Mouse (Mus musculus): ENCODE results near the gene 5830473C10Rik. TPM values are rescaled to one million over a fixed set of nuclear protein-coding genes. Genes with fewer than 3 reads are reported as not detected.

The 5830473C10Rik gene
- polyA plus RNA-seq, 2 experiments: 0.03 TPM; not detected in 1

- Histone ChIP-seq H3K27me3 (ENCODE audit: control insufficient read depth, insufficient read depth, low read length) (no peaks in the 10 kb centered on the region), H3K27ac (replicated peaks; ENCODE audit: low read depth, low read length) (no peak overlapping the region)
- DNase-seq (ENCODE audit: low spot score): no peak
Observed at GRCm38 (mm10) chr5:90623209-90623608, 62.3 kb downstream of the 5830473C10Rik start.

GRCm38 (mm10) chr5:90624708-90625425, 64.0 kb downstream of the 5830473C10Rik start:
- DNase-seq (ENCODE audit: low spot score): no peak
- H3K9me3 ChIP-seq (ENCODE audit: control insufficient read depth, low read length): no peaks in the 10 kb centered on the region
- no peaks in the 10 kb centered on the region for H3K36me3 ChIP-seq (ENCODE audit: control insufficient read depth, insufficient read depth, low read length)
- WGBS: 82% methylated on average over 18 of the region's 18 CpGs
- TF ChIP-seq POLR2A (IDR thresholded peaks at IDR 0.05; ENCODE audit: borderline replicate concordance, extremely low read depth, insufficient read depth, insufficient read length): no peak
- H3K9ac ChIP-seq (ENCODE audit: low read depth, low read length, severe bottlenecking): no peak overlapping the region
- no peak overlapping the region for H3K4me3 ChIP-seq (replicated peaks; ENCODE audit: low read length)
- H3K4me1 ChIP-seq (ENCODE audit: control insufficient read depth, insufficient read depth, low read length): no peaks in the 10 kb centered on the region
- no peak for ATAC-seq (ENCODE audit: low FRiP score, low read depth)
- no peak overlapping the region for H3K27ac ChIP-seq (replicated peaks; ENCODE audit: low read depth, low read length)
- no peaks in the 10 kb centered on the region for H3K27me3 ChIP-seq (ENCODE audit: control insufficient read depth, insufficient read depth, low read length)
- H3K4me2 ChIP-seq (replicated peaks; ENCODE audit: low read depth, low read length, severe bottlenecking): no peak overlapping the region

More at GRCm38 (mm10) chr5:90623209-90623608, 62.3 kb downstream of the 5830473C10Rik start:
- H3K4me1 ChIP-seq (ENCODE audit: control insufficient read depth, insufficient read depth, low read length): no peaks in the 10 kb centered on the region
- TF ChIP-seq POLR2A (IDR thresholded peaks at IDR 0.05; ENCODE audit: borderline replicate concordance, extremely low read depth, insufficient read depth, insufficient read length): no peak
- no peak overlapping the region for H3K4me3 ChIP-seq (replicated peaks; ENCODE audit: low read length)
- no peak overlapping the region for H3K9ac ChIP-seq (ENCODE audit: low read depth, low read length, severe bottlenecking)
- ATAC-seq (ENCODE audit: low FRiP score, low read depth): no peak
- no peaks in the 10 kb centered on the region for H3K9me3 ChIP-seq (ENCODE audit: control insufficient read depth, low read length)
- WGBS: 68% methylated on average over 2 of the region's 2 CpGs
- H3K4me2 ChIP-seq (replicated peaks; ENCODE audit: low read depth, low read length, severe bottlenecking): no peak overlapping the region
- no peaks in the 10 kb centered on the region for H3K36me3 ChIP-seq (ENCODE audit: control insufficient read depth, insufficient read depth, low read length)

GRCm38 (mm10) chr5:90627423-90627822, 66.5 kb downstream of the 5830473C10Rik start:
- H3K27ac ChIP-seq (replicated peaks; ENCODE audit: low read depth, low read length): no peak overlapping the region
- no peaks in the 10 kb centered on the region for H3K27me3 ChIP-seq (ENCODE audit: control insufficient read depth, insufficient read depth, low read length)
- no peaks in the 10 kb centered on the region for H3K9me3 ChIP-seq (ENCODE audit: control insufficient read depth, low read length)
- no peak overlapping the region for H3K4me3 ChIP-seq (replicated peaks; ENCODE audit: low read length)
- peaks cover 5% of the 10 kb centered on the region; the same call in 1 of the 2 replicates for H3K4me1 ChIP-seq (ENCODE audit: control insufficient read depth, insufficient read depth, low read length)
- ATAC-seq (ENCODE audit: low FRiP score, low read depth) (no peak), DNase-seq (ENCODE audit: low spot score) (no peak)
- H3K9ac ChIP-seq (ENCODE audit: low read depth, low read length, severe bottlenecking): no peak overlapping the region
- no peak for TF ChIP-seq POLR2A (IDR thresholded peaks at IDR 0.05; ENCODE audit: borderline replicate concordance, extremely low read depth, insufficient read depth, insufficient read length)
- no peak overlapping the region for H3K4me2 ChIP-seq (replicated peaks; ENCODE audit: low read depth, low read length, severe bottlenecking)
- WGBS: 95% methylated on average over 4 of the region's 4 CpGs
- H3K36me3 ChIP-seq (ENCODE audit: control insufficient read depth, insufficient read depth, low read length): no peaks in the 10 kb centered on the region

GRCm38 (mm10) chr5:90628011-90628410, 67.1 kb downstream of the 5830473C10Rik start:
- 76% methylated on average over 3 of the region's 3 CpGs for WGBS
- H3K4me3 ChIP-seq (replicated peaks; ENCODE audit: low read length): no peak overlapping the region

GRCm38 (mm10) chr5:90628530-90628929, 67.6 kb downstream of the 5830473C10Rik start:
- no peak for TF ChIP-seq POLR2A (IDR thresholded peaks at IDR 0.05; ENCODE audit: borderline replicate concordance, extremely low read depth, insufficient read depth, insufficient read length)
- WGBS: 68% methylated on average over 1 of the region's 1 CpGs
- H3K27ac ChIP-seq (replicated peaks; ENCODE audit: low read depth, low read length): no peak overlapping the region
- H3K4me1 ChIP-seq (ENCODE audit: control insufficient read depth, insufficient read depth, low read length): peaks cover 5% of the 10 kb centered on the region; the same call in 1 of the 2 replicates
- no peaks in the 10 kb centered on the region for H3K9me3 ChIP-seq (ENCODE audit: control insufficient read depth, low read length)
- no peaks in the 10 kb centered on the region for H3K36me3 ChIP-seq (ENCODE audit: control insufficient read depth, insufficient read depth, low read length)
- H3K4me3 ChIP-seq (replicated peaks; ENCODE audit: low read length): no peak overlapping the region
- DNase-seq (ENCODE audit: low spot score) (no peak), ATAC-seq (ENCODE audit: low FRiP score, low read depth) (no peak)
- H3K4me2 ChIP-seq (replicated peaks; ENCODE audit: low read depth, low read length, severe bottlenecking): no peak overlapping the region
- no peak overlapping the region for H3K9ac ChIP-seq (ENCODE audit: low read depth, low read length, severe bottlenecking)
- no peaks in the 10 kb centered on the region for H3K27me3 ChIP-seq (ENCODE audit: control insufficient read depth, insufficient read depth, low read length)

More at GRCm38 (mm10) chr5:90628011-90628410, 67.1 kb downstream of the 5830473C10Rik start:
- Histone ChIP-seq H3K36me3 (ENCODE audit: control insufficient read depth, insufficient read depth, low read length) (no peaks in the 10 kb centered on the region), H3K9me3 (ENCODE audit: control insufficient read depth, low read length) (no peaks in the 10 kb centered on the region), H3K4me2 (replicated peaks; ENCODE audit: low read depth, low read length, severe bottlenecking) (no peak overlapping the region), H3K27me3 (ENCODE audit: control insufficient read depth, insufficient read depth, low read length) (no peaks in the 10 kb centered on the region), H3K9ac (ENCODE audit: low read depth, low read length, severe bottlenecking) (no peak overlapping the region), H3K27ac (replicated peaks; ENCODE audit: low read depth, low read length) (no peak overlapping the region), H3K4me1 (ENCODE audit: control insufficient read depth, insufficient read depth, low read length) (peaks cover 5% of the 10 kb centered on the region; the same call in 1 of the 2 replicates)
- no peak for TF ChIP-seq POLR2A (IDR thresholded peaks at IDR 0.05; ENCODE audit: borderline replicate concordance, extremely low read depth, insufficient read depth, insufficient read length)
- ATAC-seq (ENCODE audit: low FRiP score, low read depth) (no peak), DNase-seq (ENCODE audit: low spot score) (no peak)
